Mouse (Mus musculus): ENCODE data around the gene Cib2. TPM values are rescaled to one million over a fixed set of nuclear protein-coding genes. Genes with fewer than 3 reads are reported as not detected.
"Not testable (repeated sequence)": the region's sequence is repeated elsewhere in the genome, so short reads cannot be mapped to it uniquely, and the experiment has no call there.

Gene Cib2
- polyA plus RNA-seq, 1 experiment = 9.7 TPM

DNA sequence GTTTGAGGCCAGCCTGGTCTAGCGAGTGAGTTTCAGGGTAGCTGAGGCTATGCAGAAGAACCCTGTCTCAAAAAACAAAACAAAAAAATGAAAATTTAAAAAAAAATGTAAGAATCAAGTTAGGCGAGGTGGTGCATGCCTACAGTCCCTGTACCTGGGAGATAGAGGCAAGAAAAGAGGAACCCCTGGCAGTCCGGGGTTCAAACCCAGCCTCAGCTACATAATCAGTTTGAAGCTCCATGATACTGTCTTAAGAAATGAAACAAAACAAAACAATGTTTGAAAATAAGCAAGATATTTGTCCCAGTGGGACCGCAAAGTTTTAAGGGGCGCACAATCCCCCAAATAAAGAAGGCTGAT is 25.8 kb upstream of the Cib2 start:
- WGBS = 34% methylated on average over 5 of the region's 5 CpGs
- DNase-seq = no peak
- Histone ChIP-seq H3K4me1 (ENCODE audit: control insufficient read depth, insufficient read depth, low read length) (no peaks in the 10 kb centered on the region), H3K4me3 (replicated peaks; ENCODE audit: extremely low read depth, low read depth, low read length) (no peak overlapping the region)
- no peak for TF ChIP-seq POLR2A (IDR thresholded peaks at IDR 0.05; ENCODE audit: borderline replicate concordance, extremely low read depth, low read depth, low read length)
- no peak for TF ChIP-seq CTCF (IDR thresholded peaks at IDR 0.05; ENCODE audit: insufficient read depth, low read length)

DNA sequence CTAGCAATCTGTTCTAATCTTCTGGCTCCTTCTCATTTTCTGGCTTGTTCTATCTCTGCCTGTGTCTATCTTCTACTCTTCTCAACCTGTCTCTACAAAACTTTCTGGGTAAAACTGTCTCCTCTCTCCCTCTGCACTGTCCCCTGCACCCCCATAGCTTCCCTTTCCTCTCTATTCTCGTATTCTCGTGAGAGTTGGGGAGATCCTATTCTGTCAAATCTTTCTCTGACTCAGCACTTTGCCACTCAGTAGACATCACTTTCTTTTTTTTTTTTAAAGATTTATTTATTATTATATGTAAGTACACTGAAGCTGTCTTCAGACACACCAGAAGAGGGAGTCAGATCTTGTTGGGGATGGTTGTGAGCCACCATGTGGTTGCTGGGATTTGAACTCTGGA is 24.1 kb upstream of the Cib2 start:
- not testable (repeated sequence) for DNase-seq; H3K4me1 ChIP-seq (ENCODE audit: control insufficient read depth, insufficient read depth, low read length); H3K4me3 ChIP-seq (replicated peaks; ENCODE audit: extremely low read depth, low read depth, low read length)
- WGBS = 73% methylated on average over 2 of the region's 2 CpGs

DNA sequence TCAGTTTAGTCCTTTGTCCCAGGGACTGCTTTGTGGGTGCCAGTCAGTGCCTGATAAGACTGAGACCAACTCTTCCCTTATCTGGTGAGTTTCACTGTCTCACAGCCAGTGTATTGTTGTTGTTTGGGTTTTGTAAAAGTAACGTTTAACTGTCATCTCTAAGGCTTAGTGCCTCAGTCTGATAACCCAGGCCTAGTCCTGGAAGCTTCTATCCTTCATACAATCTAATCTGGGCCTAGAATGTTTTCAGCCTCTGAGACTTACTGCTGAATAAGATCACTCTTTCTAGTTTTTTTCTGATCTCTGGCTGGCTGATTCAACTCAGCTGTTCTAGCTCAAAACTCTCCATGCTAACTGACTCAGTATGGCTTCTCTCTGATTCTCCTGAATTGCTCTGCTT is 23.7 kb upstream of the Cib2 start:
- Histone ChIP-seq H3K4me3 (replicated peaks; ENCODE audit: extremely low read depth, low read depth, low read length) (no peak overlapping the region), H3K4me1 (ENCODE audit: control insufficient read depth, insufficient read depth, low read length) (no peaks in the 10 kb centered on the region)
- TF ChIP-seq POLR2A (IDR thresholded peaks at IDR 0.05; ENCODE audit: borderline replicate concordance, extremely low read depth, low read depth, low read length) = no peak
- TF ChIP-seq CTCF (IDR thresholded peaks at IDR 0.05; ENCODE audit: insufficient read depth, low read length) = no peak
- WGBS = 55% methylated on average over 1 of the region's 1 CpGs
- no peak for DNase-seq

DNA sequence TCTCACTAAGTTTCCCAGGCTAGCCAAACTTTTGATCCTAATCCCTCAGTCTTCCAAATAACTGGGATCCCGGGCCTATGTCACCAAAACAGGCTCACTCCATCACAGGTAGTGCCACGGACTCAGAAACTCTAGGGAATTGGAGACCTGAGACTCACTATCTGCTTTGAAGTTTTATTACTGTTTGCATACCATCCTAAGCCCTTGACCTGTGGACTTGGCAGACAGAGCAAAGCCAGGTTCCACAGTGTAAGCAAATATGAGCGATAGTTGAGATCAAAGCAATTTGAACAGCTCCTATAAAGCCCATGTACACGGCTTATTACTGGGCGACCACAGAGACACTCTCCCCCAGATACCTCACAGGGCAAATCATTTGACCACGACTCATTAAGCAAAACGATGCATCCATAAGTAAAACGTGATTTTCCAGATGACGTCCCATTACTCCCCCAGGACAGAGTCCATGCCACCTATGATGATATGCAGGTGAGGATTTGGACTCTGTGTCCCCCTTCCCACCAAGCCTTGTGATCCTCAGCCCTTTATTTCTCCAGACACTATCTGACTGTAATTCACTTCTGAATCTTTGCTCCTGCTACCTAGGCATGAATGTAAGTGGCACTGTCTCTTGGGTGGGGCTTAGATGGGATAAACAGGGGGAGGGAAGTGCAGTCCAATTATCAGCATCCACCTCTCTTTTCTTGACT is 11.3 kb upstream of the Cib2 start:
- Histone ChIP-seq H3K4me3 (replicated peaks; ENCODE audit: extremely low read depth, low read depth, low read length) (no peak overlapping the region), H3K4me1 (ENCODE audit: control insufficient read depth, insufficient read depth, low read length) (peaks cover 7% of the 10 kb centered on the region)
- WGBS = 45% methylated on average over 9 of the region's 9 CpGs
- no peak for DNase-seq
- no peak for TF ChIP-seq CTCF (IDR thresholded peaks at IDR 0.05; ENCODE audit: insufficient read depth, low read length)

DNA sequence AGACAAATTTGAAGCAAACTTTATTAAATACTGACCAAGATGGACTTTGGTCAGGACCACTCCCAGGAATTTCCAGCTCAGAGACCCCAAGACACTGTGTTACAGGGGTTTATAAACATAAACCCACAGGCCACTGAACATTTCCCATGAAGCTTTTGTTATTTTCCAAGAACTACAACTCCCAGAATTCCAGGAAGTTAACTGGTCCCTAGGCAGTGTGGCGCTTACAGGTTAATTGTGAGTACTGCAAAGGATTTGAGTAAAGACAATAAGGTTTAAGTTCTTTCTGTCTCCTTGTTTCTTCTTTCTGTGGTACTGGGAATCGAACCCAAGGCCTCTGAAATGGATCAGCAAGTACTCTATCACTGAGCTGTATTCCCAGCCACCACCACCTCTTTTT is 8.7 kb upstream of the Cib2 start:
- Histone ChIP-seq H3K4me1 (ENCODE audit: control insufficient read depth, insufficient read depth, low read length) (peaks cover 7% of the 10 kb centered on the region), H3K4me3 (replicated peaks; ENCODE audit: extremely low read depth, low read depth, low read length) (no peak overlapping the region)
- TF ChIP-seq CTCF (IDR thresholded peaks at IDR 0.05; ENCODE audit: insufficient read depth, low read length) (no peak), POLR2A (IDR thresholded peaks at IDR 0.05; ENCODE audit: borderline replicate concordance, extremely low read depth, low read depth, low read length) (no peak)
- DNase-seq = no peak
- WGBS = 50% methylated on average over 2 of the region's 2 CpGs

DNA sequence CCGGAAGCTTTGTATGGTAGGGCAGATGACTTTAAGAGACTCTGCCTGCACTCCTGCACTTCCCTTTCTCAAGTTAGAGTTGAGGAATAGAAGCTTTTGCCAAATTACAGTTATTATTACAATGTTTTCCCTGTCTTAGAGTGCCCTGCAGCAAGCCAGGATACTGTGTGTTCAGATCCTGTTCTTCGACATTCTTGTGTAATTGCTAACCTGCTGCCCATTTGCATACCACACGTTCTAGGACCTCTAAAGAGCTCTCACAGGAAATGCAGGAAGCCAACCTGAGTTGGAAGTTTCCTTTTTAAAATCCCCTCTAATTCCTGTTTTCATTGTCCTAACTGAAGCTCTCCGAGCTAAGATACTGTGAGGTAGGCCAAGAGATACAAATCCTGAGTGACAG is 6.9 kb upstream of the Cib2 start:
- Histone ChIP-seq H3K4me1 (ENCODE audit: control insufficient read depth, insufficient read depth, low read length) (peaks cover 7% of the 10 kb centered on the region), H3K4me3 (replicated peaks; ENCODE audit: extremely low read depth, low read depth, low read length) (no peak overlapping the region)
- TF ChIP-seq POLR2A (IDR thresholded peaks at IDR 0.05; ENCODE audit: borderline replicate concordance, extremely low read depth, low read depth, low read length) (no peak), CTCF (IDR thresholded peaks at IDR 0.05; ENCODE audit: insufficient read depth, low read length) (no peak)
- 29% methylated on average over 4 of the region's 4 CpGs for WGBS
- DNase-seq = peak; percentile 47

DNA sequence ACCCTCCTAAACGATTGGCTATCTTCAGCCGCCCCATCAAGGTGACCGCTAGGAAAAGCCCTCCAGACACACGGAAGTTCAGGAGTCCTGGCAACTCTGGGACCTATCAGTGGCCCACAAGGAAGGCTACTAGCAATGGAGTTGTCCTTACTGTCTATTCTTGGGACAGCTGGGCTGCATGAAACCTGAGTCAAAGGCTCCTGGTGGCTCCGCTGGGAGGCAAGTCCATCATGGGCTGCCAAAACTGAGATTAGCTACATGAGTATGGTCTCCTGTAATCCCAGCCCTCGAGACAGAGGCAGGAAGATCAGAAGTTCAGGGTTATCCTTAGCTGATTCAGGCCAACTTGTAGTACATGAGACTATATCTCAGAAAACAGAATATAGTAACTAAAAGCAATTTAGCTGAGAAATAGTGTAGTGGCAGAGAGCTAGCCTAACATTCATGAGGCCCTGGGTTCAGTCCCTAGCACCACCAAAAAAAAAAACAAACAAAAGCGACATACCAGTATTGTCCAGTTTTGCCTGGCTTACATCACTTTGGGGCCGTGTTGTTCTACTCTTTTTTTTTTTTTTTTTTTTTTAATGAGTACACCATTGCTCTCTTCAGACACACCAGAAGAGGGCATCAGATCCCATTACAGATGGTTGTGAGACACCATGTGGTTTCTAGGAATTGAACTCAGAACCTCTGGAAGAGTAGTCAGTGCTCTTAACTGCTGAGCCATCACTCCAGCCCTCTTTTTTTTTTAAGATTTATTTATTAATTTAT is 998 bp upstream of the Cib2 start:
- Histone ChIP-seq H3K4me3 (replicated peaks; ENCODE audit: extremely low read depth, low read depth, low read length) (no peak overlapping the region), H3K4me1 (ENCODE audit: control insufficient read depth, insufficient read depth, low read length) (no peaks in the 10 kb centered on the region)
- no peak for DNase-seq
- WGBS = 82% methylated on average over 8 of the region's 8 CpGs
- TF ChIP-seq CTCF (IDR thresholded peaks at IDR 0.05; ENCODE audit: insufficient read depth, low read length) (no peak), POLR2A (IDR thresholded peaks at IDR 0.05; ENCODE audit: borderline replicate concordance, extremely low read depth, low read depth, low read length) (no peak)

DNA sequence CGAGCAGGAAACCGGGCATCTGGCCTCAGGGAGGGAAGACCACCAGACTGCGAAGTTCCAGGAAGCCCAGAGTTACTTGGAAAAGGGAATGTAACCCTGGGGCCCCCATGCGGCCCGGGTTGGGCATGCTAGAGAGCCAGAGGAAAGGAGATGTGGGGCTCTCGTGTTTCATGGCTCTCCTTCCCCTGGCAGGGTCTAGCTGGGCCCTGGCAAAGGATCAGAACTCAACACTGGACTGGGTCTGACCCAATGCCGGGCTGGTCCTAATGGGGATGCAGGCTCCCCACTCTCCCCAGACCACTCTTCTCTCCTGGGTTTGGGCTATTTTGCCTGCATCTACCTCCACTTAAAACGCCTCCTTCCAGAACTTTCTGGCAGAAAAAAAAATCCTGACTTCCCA is 1.3 kb downstream of the Cib2 start:
- no peak for DNase-seq
- WGBS = 80% methylated on average over 8 of the region's 8 CpGs
- no peak overlapping the region for H3K4me3 ChIP-seq (replicated peaks; ENCODE audit: extremely low read depth, low read depth, low read length)
- H3K4me1 ChIP-seq (ENCODE audit: control insufficient read depth, insufficient read depth, low read length) = no peaks in the 10 kb centered on the region
- TF ChIP-seq POLR2A (IDR thresholded peaks at IDR 0.05; ENCODE audit: borderline replicate concordance, extremely low read depth, low read depth, low read length) (no peak), CTCF (IDR thresholded peaks at IDR 0.05; ENCODE audit: insufficient read depth, low read length) (no peak)

DNA sequence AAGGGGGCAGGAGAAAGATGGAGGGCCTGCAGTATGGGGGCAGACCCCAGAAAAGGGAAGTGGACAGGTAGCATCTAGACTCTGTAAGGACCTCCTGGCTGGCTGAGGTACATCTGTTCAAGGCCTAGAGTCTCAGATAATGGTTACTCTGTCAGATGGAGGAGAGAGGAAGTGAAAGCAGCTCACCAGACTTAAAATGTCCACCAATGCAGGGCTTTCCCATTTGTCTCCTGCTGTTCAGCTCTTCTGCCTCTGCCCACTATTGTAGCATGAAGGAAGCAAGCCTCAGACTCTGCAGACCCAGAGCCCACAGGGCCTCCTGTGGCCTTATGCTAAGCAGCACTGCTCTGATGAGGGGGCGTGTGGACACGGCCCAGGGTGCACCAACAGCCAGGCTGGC is 5.0 kb downstream of the Cib2 start:
- no peak for TF ChIP-seq CTCF (IDR thresholded peaks at IDR 0.05; ENCODE audit: insufficient read depth, low read length)
- TF ChIP-seq POLR2A (IDR thresholded peaks at IDR 0.05; ENCODE audit: borderline replicate concordance, extremely low read depth, low read depth, low read length) = no peak
- no peak for DNase-seq
- H3K4me1 ChIP-seq (ENCODE audit: control insufficient read depth, insufficient read depth, low read length) = no peaks in the 10 kb centered on the region
- no peak overlapping the region for H3K4me3 ChIP-seq (replicated peaks; ENCODE audit: extremely low read depth, low read depth, low read length)
- WGBS = 67% methylated on average over 2 of the region's 2 CpGs

DNA sequence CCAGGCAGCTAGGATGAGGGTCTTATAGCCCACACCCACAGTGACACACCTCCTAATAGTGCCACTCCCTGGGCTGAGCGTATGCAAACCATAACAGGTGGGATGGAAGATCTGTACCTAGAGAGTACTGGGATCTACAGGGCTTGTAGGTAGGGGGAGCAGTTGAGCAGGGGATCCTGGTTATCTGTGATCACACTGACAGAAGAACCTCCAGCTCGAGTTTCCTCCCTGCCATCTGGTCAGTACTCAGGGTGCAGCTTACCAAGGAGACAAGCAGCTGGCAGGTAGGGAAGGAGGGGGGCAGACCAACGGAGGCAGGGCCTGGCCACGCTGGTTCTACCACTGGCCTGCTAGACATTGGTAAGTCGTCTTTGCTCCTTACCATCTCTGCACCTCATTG is 7.6 kb downstream of the Cib2 start:
- no peaks in the 10 kb centered on the region for H3K4me1 ChIP-seq (ENCODE audit: control insufficient read depth, insufficient read depth, low read length)
- 27% methylated on average over 5 of the region's 5 CpGs for WGBS
- TF ChIP-seq POLR2A (IDR thresholded peaks at IDR 0.05; ENCODE audit: borderline replicate concordance, extremely low read depth, low read depth, low read length) (no peak), CTCF (IDR thresholded peaks at IDR 0.05; ENCODE audit: insufficient read depth, low read length) (peak; percentile 6; the same call in 1 of the 2 replicates)
- peak; percentile 14 for DNase-seq
- H3K4me3 ChIP-seq (replicated peaks; ENCODE audit: extremely low read depth, low read depth, low read length) = no peak overlapping the region
